Comparison of ENCODE assay signal across 8 mouse cellular contexts in genomic region chr15:64023770-64024719, GRCm38 (mm10). TPM values are rescaled to one million over a fixed set of nuclear protein-coding genes. Genes with fewer than 3 reads are reported as not detected.
A peak's percentile ranks its signal among the peaks of the same experiment; 100 is the strongest.
DNase-seq lines count a peak whose midpoint lies in the region; ATAC-seq and TF ChIP-seq lines count a peak whose summit lies in the region.

No protein-coding gene starts in this region.

- 0 out of 2 replicates have a peak overlapping the region, but pooled peaks have one; percentile 31 for H3K9ac ChIP-seq in heart, adult 2 months (ENCODE audit: low read depth, low read length)
- H3K9ac ChIP-seq in midbrain, embryonic 11.5 days (ENCODE audit: low read length), result peak overlapping the region; percentile 47

- TF ChIP-seq EP300 in heart, adult 2 months (IDR thresholded peaks at IDR 0.05; ENCODE audit: insufficient read depth, low read depth, low read length), result no peak

- no peaks in the 10 kb centered on the region for H3K36me3 ChIP-seq in heart, adult 2 months (ENCODE audit: control insufficient read depth, insufficient read depth, low read length)
- no peaks in the 10 kb centered on the region for H3K36me3 ChIP-seq in midbrain, embryonic 11.5 days (ENCODE audit: control insufficient read depth, insufficient read depth, low read length)

- H3K27ac ChIP-seq in heart, adult 2 months, result peak overlapping the region; percentile 12; the same call in 1 of the 2 replicates
- H3K27ac ChIP-seq in midbrain, embryonic 11.5 days (ENCODE audit: low read depth, low read length), result peak overlapping the region; percentile 11; the same call in 1 of the 2 replicates

- H3K79me2 ChIP-seq in heart, adult 2 months (replicated peaks; ENCODE audit: control insufficient read depth, insufficient read depth, low read length), result no peaks in the 10 kb centered on the region

- H3K9me3 ChIP-seq in midbrain, embryonic 11.5 days (ENCODE audit: control insufficient read depth, low read length), result no peaks in the 10 kb centered on the region

- TF ChIP-seq CTCF in heart, adult 2 months (IDR thresholded peaks at IDR 0.05), result no peak

- WGBS in heart, adult 2 months, result 30% methylated on average over 13 of the region's 13 CpGs
- WGBS in midbrain, embryonic 11.5 days, result 17% methylated on average over 13 of the region's 13 CpGs

- peaks cover 5% of the 10 kb centered on the region for H3K4me1 ChIP-seq in heart, adult 2 months (ENCODE audit: control insufficient read depth, insufficient read depth, low read length)
- H3K4me1 ChIP-seq in midbrain, embryonic 11.5 days (ENCODE audit: control insufficient read depth, insufficient read depth, low read length), result peaks cover 10% of the 10 kb centered on the region

- intact Hi-C loops in heart, adult 2 months (cut with DNase I), result no loop called here

- no peaks in the 10 kb centered on the region for H3K27me3 ChIP-seq in heart, adult 2 months (ENCODE audit: control insufficient read depth, insufficient read depth, low read length)
- H3K27me3 ChIP-seq in midbrain, embryonic 11.5 days (ENCODE audit: control insufficient read depth, insufficient read depth, low read length), result no peaks in the 10 kb centered on the region

- no peak overlapping the region for H3K4me3 ChIP-seq in heart, adult 2 months
- peak overlapping the region; percentile 4; the same call in 1 of the 2 replicates for H3K4me3 ChIP-seq in midbrain, embryonic 11.5 days (ENCODE audit: low read depth, low read length)

- TF ChIP-seq POLR2A in heart, adult 2 months (IDR thresholded peaks at IDR 0.05; ENCODE audit: insufficient read depth, low read depth, low read length), result no peak

- ATAC-seq in midbrain, embryonic 11.5 days (ENCODE audit: low FRiP score), result peak; percentile 78

- peak; percentile 20 for DNase-seq in 3T3-L1 (ENCODE audit: low read depth, low spot score)
- peak; percentile 87 for DNase-seq in T-cell, adult 2 months (ENCODE audit: low spot score)
- peak; percentile 39 to 41 for DNase-seq in heart, adult 2 months
- peak; percentile 61 for DNase-seq in kidney, postnatal 14 days
- DNase-seq in midbrain, embryonic 11.5 days (ENCODE audit: low spot score, missing footprints), result peak; percentile 90
- peak; percentile 74 for DNase-seq in thymus, postnatal 4 days
- no peak for DNase-seq in frontal cortex, postnatal 25 days (ENCODE audit: low spot score in 2 of 2)
- DNase-seq in gastrocnemius, adult 18-20 months (ENCODE audit: low spot score), result no peak

- H3K4me2 ChIP-seq in midbrain, embryonic 11.5 days, result peak overlapping the region; percentile 25; the same call in 1 of the 2 replicates

RNA-seq across cellular contexts. Expression of gene Fam49b, which starts 36.2 kb away (rescaled TPM):
- total RNA-seq in heart, adult 2 months (2021), result 10 to 100 TPM; 23.7 to 28.0 TPM
- polyA plus RNA-seq in heart, adult 2 months (2012; rRNA removed), result 8.4 and 16.2 TPM in 2 replicates
- 101 and 102 TPM in 2 replicates for polyA plus RNA-seq in midbrain, embryonic 11.5 days (2014; fragmentation: Nextera tagmentation; extraction: Ambion mirVana)
- 10 to 100 TPM; 31.6 to 34.0 TPM for total RNA-seq in gastrocnemius, adult 18-20 months (2021)

Comparison
In these comparisons a context has a peak if more than half of its experiments do, and no peak if none do; other contexts are left out.
1. DNase-seq: peak in 3T3-L1 (single experiment), T-cell, adult 2 months (single experiment), heart, adult 2 months (2 of 2), kidney, postnatal 14 days (single experiment), midbrain, embryonic 11.5 days (single experiment) and thymus, postnatal 4 days (single experiment); none in frontal cortex, postnatal 25 days (0 of 2) and gastrocnemius, adult 18-20 months (single experiment).